Mouse (Mus musculus) retina, postnatal 7 days (tissue): Measurements from ENCODE around the gene Unc80.
A peak's percentile ranks its signal among the peaks of the same experiment; 100 is the strongest.
"Not testable (repeated sequence)": the region's sequence is repeated elsewhere in the genome, so short reads cannot be mapped to it uniquely, and the experiment has no call there.

Experiments
- DNase-seq: peaks from one replicate; pipeline ENCODE4 v3.0.0-alpha.2; 2012; ENCODE audit warnings: low read depth, low spot score

Unc80 gene

DNA sequence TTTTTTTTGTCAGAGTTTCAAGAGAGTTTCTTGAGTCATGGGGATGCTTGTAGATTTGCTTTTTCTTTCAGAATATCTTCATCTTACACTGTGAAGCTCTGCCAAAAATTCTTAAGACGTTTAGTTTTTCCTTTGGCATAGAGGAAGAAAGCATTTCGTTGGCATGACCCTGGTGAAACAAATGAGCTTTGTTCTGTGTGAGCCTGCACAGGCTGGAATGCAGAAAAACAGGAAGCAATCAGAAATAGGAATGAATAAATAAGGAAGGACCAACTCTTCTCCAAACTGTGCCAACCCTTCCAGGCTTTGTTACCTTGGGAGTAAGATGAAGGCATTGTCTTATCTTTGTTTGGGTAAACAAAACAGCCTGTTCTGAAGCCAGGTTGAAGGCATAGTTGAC, 149.0 kb downstream of the Unc80 start:
- DNase-seq: no peak

DNA sequence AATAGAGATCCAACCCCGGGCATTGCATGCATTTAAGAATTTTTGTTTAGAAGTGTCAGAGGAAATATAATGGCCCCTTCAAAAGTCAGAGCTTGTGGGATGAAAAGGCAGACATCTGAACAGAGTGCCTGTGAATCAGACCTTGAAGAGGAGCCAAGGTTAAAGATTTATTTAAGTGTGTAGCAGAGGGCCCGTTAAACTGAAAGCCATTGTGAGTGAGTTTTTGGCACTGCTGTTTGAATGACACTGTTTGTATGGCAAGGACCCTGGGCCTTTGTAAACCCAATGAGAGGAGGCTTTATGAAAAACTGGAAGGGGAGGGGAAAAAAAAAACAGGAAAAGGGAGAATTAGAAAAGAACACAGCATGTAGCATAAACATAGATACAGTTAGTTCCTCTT, 170.0 kb downstream of the Unc80 start:
- DNase-seq: no peak

DNA sequence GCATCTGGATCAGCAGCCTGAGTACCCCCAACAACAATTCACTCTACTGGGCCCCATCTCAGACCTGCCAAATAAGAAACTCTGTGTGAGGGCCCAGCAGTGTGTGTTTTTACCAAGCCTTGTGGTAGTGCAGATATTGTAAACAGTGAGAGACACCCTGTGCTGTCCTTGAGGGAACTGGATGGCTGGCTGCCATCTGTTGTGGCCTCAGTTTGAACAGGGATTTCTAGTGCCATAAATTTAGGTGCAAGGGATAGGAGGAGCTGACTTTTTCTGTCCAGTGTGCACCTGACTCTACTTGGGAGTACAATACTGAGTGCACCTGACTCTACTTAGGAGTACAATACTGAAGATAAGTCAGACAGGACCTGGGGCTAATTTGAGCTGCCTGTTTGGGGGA, 178.7 kb downstream of the Unc80 start:
- no peak for DNase-seq

DNA sequence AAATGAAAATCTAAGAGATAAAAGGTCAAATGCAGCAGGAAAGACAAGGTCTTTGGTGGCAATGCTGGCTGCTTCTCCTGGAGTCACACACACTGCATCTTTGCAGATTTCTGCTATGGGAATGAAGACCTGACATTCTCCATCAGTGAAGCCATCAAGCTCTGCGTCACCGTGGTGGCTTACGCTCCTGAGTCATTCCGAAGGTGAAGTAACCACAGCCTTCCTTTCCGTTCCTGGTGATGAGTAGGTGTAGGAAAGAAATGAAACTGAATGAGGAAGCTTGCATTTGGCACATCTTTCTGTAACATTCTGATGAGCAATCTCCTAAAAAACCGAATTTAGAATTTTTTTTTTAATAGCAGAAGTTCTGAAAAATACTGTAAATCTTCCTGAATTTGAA, 181.4 kb downstream of the Unc80 start:
- no peak for DNase-seq

DNA sequence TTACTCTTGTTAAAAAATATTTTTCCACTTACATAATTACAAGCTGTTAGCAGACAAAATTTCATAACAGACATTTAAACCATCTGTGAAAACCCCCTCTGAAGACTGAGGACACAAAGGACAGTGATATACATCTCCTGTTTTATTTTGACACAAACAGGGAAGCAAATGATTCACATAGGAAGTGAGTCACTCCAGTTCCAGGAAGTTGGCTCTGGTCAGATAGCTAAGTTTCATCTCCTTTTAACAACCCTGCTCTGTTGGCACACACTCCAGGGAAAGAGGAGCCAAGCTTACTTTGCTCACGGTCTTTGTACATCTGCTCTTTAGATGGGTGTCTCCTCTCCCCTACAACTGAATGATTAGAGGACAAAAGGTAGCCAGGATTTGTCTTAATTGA, 181.8 kb downstream of the Unc80 start:
- no peak for DNase-seq

DNA sequence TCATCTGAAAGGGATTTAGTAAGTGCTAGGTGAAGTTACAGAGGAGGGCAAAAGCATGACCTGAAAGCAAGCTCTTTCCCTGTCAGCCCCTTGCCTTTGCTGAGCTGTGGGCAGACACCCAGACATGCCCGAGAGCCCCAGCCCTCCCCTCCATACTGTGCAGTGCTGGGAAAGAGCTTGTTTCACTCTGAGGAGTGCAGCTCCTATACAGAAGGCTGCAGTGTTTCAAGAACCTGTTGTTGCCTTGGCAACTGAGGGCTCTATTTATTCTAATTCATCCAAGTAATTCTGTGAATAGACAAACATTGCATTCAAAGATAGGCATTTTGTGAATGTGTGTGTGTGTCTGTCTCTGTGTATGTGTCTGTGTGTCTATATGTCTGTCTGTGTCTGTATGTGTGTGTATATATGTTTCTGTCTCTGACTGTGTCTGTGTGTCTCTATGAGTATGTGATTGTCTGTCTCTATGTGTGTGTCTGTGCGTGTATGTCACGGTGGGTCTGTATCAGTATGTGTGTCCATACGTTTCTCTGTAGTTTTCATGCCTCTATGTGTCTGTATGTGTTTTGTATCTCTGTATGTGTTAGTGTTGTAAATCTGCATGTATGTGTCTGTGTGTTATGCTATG, 187.1 kb downstream of the Unc80 start:
- no peak for DNase-seq

DNA sequence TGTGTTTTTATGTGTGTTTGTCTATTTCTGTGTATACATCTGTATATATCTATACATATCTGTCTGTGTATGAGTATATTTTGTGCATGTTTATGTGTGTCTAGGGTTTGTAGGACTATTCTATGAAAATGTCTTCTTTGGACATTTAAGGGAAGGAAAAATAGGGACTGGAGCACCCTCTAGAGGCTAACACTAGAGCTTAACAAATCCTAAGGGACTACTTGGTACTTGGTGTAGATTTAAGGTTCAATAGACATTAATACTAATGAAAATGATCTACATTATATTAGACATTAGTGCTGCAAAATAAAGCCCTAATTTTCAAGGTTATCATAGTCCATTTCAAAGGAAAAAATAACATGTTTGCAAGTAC, 187.6 kb downstream of the Unc80 start:
- no peak for DNase-seq

DNA sequence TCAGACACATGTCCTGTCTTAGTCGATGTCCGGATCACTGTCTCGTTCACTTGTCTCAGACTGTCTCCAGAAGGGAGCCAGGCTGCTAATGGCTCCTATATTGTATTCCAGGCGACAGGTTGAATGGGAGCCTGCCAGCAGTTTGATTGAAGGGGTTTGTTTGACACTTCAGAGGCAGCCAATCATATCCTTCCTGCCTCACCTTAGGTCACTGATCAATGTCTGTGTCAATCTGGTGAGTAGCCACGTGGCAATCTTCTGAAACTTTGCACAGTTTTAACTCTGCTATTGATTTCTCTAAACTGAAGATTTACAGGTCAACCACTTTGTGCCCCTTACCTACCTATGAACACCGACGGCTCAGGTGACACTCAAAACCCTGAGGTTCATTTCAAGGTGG, 203.3 kb downstream of the Unc80 start:
- no peak for DNase-seq

DNA sequence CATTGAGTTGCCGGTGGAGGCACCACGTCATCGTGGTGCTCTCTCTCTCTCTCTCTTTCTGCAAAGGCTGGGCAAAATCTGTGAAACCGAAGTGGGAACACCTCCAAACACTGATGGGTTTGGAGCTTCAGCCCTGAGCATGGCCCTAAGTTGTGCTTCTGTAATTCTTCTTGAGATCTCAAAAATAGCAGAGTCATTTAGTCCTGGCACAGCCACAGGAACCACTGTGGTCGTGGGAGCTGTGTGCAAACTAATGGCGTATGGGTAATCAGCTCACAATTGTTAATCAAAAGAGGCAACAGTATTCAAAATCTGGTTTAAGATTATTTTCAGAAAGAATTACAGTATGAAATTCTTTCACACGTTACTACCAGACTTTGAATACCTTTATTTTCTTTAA, 204.6 kb downstream of the Unc80 start:
- no peak for DNase-seq

DNA sequence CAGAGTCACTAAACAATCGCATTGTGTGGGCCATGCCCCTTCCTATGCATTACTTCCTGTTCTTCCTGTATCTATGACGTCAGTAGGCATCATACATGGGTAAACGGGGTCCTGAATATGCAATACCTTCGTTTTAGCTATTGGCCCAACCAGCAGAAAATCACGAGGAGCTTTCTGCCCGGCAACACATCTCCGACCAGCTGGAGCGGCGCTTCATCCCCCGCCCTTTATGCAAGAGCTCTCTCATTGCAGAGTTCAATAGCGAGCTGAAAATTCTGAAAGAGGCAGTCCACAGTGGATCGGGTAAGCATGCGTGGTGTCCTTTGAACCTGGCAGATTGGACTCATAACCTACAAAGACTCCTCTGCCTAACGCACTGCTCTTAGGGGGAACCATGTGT, 209.8 kb downstream of the Unc80 start:
- no peak for DNase-seq

DNA sequence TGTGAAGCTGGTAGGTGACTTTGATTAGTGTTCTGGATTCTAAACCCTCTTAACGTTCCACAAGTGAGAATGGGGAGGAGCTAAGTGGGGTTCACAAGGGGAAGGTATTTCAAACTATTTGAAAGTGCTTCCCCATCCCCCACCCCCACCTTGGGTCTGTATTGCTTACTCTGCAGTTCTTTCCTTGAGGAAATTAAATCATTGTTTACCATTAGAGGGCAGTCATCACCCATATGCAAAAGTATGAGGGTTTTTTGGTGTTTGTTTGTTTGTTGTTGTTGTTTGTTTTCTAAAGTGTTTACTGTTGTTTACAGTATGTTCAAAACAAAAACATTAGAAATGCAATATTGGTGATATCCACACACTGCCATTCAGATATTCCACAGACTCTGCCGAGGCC, 210.5 kb downstream of the Unc80 start:
- no peak for DNase-seq

DNA sequence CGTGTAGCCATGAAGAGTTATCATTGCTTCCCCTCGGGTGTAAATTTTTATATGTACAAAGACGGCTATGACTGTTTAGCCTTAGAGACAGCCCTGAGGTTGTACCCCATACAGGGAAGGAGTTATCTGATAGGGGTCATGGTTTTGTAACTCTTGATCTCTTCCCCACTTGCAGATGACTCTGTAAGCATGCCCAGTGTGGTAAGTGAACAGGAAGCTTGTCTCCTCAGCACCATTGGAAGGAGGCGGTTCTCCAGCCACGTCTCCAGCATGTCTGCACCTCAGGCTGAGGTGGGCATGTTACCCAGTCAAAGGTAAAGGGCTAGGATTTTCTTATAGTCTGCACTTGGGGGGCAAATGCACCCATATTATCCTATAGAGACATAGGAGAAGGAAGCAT, 214.8 kb downstream of the Unc80 start:
- no peak for DNase-seq

DNA sequence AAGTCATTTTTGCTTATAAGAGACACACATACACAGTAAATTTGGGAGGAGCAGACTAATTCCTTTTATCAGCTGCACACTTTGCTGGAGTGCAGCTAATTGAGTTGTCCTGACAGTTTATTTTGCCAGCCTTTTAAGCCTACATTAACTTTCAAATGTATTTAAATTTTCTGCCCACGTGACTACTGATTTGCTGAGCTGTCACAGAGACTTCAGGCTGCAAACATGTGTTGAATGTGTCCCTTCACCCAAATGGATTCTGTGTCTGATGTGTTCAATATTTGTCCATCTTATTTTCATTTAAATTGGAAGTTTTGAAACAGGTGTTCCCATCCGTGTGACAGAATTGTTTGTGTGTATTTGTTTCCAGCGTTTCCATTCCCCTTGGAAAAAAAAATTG, 223.6 kb downstream of the Unc80 start:
- DNase-seq: no peak

DNA sequence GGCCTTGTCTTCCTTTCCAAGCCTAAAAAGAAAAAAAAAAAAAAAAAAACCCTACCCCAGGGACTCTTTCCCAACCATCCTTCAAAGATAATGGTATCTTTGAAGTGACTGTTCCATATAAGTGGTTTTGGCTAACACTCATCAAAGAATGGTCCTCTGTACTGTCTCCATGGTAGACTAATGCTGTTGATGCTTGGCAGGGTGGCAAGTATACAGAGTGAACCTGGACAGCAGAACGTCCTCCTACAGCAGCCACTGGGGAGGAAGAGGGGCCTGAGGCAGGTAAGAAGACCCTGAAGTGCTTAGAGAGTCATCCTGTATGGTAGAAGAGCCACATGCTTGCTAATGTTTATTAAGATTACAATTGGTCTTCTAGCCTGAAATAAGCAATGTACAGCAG, 224.1 kb downstream of the Unc80 start:
- DNase-seq: no peak

DNA sequence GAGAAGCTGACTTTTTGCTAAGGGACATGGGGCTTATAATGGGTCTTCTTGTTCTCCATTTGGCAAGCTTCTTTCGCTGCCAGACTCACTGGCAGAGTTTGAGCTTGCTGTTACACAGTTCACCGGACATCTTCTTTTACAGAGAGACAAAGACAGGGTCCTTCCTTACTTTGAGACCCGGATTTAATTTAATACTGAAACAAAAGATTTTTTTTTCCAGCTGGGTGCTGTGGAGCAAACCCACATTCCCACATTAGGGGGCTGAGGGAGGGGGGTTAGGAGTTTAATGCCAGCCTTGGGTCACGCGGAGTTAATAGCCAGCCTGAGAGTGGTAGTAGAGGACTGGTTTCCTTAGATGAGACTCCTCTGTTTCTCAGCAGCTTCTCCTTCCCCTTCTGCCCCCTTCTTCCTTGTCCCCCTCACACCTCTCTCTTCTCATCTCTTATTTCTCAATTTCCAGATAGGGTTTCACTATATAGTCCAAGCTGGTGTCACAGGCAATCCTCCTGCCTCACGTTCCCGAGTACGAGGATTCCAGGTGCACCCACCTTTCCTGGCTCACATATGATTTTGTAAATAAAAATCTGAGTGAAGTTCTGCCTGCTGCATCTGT, 224.7 kb downstream of the Unc80 start:
- no peak for DNase-seq

DNA sequence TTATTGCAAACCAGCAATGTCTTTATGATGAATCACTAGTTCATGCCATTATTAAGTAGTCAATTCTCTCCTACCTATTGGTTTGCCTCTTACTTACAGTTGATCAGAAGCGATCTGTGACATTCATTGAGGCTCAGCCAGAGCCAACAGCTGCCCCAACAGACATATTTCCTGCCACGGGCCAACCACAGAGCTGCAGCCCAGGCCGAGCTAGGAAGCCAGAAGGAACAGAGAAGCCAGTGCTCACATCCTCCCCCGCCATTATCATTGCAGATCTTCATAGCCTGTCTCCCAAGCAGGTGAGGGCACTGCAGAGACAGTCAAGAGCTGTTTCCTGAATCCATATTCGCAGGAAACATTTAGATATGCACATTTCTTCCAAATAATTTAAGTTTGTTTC, 226.1 kb downstream of the Unc80 start:
- DNase-seq: no peak

DNA sequence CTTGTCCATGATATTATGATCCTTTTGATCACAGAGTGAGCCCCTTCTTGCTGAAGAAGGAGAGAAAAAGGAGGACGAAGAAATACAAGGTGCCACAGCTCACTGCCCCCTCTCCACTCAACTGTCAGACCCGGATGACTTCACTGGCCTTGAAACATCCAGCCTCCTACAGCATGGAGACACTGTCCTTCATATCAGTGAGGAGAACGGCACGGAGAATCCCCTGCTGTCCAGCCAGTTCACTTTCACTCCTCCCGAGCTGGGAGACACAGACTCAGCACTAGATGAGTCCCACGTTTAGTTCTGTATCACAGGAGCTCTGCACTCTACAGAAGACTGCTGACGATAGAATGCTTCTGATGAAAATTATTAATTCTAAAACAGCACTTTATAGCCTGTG, 227.1 kb downstream of the Unc80 start:
- DNase-seq: no peak

DNA sequence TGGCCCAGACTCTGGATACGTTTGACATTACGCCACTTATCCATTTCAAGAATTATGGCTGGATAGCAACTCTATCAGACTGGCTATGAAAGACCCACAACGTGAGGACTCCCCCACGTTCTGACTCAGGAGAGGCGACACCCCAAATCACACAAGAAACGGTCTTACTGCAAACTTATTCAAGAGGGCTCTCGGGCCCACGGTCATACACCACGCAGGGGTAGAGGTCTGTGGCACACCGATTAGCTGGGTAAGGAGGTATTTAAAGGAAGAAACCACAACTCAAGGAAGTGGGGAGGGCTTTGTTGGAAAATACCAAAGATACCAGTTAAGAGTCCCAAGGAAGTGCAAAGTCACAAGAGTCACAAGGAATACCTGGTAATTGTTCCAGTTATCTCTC, 231.5 kb downstream of the Unc80 start:
- not testable (repeated sequence) for DNase-seq

DNA sequence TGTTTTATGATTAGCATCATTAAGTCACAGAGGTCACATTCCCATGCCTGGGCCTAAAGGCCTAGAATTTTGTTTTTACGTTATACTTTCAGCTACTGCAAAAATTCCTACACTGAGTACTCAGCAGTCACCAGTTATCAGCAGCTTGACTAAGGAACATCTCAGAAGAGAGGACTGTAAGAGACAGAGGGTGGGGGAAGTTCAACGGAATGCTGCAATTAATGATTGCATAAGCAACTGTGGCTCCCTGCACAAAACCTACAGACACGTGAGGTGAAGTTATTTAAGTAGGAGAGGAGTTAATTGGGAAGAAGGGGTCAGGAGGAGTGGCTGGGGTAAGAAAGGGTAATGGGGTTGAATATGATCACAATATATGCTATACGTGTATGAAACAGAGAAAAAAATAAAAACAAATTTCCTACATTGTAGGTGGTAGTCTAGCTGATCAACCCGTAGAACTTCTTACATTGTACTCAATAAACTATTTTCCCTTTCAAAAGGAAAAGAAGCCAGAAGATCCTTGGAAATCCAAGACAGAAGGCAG, 232.1 kb downstream of the Unc80 start:
- no peak for DNase-seq

DNA sequence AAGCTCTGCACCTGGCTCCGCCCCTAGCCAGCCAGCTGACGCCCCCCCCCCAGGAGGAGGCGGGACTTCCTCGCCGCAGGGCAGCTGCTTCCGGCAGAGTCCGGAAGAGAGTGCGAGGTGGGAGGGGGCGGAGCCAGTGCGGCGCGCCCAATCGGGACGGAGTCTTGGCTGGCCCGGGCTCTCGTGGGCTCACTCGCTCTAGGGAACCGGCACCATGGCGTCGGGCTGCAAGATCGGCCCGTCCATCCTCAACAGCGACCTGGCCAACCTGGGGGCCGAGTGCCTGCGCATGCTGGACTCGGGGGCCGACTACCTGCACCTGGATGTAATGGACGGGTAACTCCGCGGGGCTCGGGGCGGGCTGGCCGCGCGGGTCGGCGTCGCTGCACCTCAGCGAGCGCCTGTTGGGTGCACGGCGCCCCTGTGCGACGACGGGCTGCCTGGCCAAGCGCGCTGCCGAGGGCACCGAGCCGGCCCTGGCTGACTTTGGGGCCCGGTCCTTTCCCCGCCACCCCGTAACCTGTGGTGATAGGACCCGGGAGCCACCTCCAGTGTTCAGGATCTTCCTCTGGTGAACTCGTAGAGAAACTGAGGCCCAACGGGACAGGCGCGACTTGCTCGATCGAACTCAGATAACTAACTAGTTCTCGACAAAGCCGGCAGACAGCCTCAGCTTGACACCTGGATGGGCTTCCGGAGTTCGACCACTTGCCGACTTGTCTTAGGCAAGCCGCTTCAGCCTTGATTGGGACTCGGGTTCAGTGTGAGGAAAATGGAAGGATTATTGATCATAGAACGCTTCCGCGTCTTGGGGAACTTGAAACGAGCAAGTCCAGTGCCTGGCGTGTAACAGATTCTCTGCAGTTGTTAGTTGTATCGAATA, 232.8 kb downstream of the Unc80 start, which contains the start of gene Rpe:
TSS of gene Rpe (plus strand) at position 139 of the 883 bp plus-strand sequence.
- DNase-seq: peak; percentile 87

DNA sequence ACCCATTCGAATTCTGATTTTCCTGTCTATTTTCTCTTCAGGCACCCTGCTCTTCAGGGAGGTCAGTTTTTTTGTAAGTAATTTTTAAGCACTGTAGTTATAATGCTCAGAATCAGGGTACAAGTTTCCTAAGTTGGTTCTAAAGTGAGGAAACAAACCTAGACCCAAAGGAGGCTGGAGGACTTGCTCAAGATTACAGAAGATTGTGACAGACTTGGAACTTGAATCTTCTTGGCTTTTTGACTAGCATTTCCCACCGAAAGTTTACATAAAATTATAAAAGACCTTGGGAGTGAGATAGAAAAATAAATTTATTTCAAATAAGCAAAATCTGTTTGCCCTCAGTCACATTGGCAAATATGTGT, 233.4 kb downstream of the Unc80 start:
- DNase-seq: no peak

DNA sequence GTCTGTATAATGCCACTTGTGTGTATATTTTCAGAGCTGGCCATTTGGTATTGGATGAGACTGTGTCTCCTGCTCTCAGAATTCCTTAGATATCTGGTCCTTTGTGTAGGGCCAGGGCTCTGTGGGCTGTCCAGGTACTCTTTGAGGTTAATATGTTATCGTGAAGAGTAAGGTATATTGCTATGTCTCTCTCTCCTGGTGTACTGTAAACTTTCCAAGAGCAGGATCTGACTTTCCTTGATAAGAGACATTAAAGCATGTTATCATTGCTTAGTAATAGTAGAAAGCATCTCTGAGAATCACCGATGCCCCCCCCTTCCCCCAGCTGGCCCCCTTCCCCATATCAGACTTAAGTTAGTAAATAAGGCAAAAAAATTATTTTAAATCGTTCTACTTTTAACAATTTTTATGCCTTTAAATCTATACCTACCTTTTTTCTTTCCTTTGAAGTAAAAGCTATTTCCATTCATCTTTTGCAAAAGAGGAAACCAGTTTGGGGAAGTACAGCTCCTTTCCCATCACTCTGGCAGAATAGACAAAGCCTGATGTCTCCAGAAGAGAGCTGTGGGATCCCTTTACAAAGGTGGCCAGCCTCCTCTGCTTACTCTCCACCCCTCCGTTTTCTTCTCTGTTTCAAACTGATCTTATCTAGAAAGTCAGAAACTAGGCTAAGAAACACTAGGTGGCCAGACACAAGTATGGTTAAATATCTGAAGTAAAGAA, 234.6 kb downstream of the Unc80 start:
- no peak for DNase-seq
